Mouse (Mus musculus) erythroblast, embryonic 14.5 days (primary cell): ENCODE data around the gene Gng11.

Experiments
- GATA1 ChIP-seq: IDR thresholded peaks from 2 replicates; pipeline ENCODE4 v1.6.1; 2012; ENCODE audit warnings: low read length, inconsistent platforms, mixed read lengths
- TAL1 ChIP-seq: IDR thresholded peaks from 3 replicates; pipeline ENCODE4 v1.6.1; 2012; ENCODE audit warnings: low read length, inconsistent platforms, mixed read lengths

DNA sequence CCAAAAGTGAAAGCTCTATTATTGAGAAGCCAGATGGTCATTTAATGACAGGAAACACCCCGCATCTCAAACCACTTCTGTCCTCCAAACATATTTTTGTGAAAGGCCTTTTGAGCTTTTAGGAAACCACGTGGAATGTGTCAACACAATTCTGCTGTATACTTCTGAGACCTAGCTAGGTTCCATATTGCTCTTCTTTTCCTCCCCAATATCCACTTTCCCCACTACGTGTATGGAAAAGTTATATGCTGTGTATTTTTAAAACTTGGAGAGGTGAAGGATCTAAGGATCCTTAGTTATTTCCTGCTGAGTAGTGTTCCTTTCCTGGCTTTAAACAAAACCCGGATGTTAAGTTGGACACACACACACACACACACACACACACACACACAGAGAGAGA lies 259 bp upstream of the Gng11 start:
- TF ChIP-seq GATA1, result no peak
- no peak for TF ChIP-seq TAL1
